Mouse (Mus musculus) CH12.LX (cell line): ENCODE data around the gene Oaz1.

Source experiments
- CHD1 ChIP-seq: IDR thresholded peaks from 2 replicates; pipeline ENCODE4 v1.6.1; 2012; ENCODE audit warnings: low read depth, low read length, improper control_type of control experiment, inconsistent platforms
- CTCF ChIP-seq, 2 experiments: IDR thresholded peaks in 1 of 2; conservative IDR thresholded peaks in 1 of 2; 2 replicates each; pipeline ENCODE4 v1.5.1; 2011 to 2012; ENCODE audit warnings: low read depth in 2 of 2, low read length in 2 of 2, improper control_type of control experiment in 1 of 2, inconsistent platforms in 1 of 2, mild to moderate bottlenecking in 1 of 2, moderate library complexity in 1 of 2
- ETS1 ChIP-seq: conservative IDR thresholded peaks from 2 replicates; pipeline ENCODE4 v1.6.1; 2012; ENCODE audit warnings: low read depth, mild to moderate bottlenecking, inconsistent platforms, low read length, improper control_type of control experiment, moderate library complexity
- MEF2A ChIP-seq: IDR thresholded peaks from 2 replicates; pipeline ENCODE4 v1.6.1; 2014; ENCODE audit warnings: low read depth, mild to moderate bottlenecking, inconsistent platforms, low read length, improper control_type of control experiment, borderline replicate concordance
- POLR2A ChIP-seq: IDR thresholded peaks from 2 replicates; pipeline ENCODE4 v1.6.1; 2011; ENCODE audit warnings: low read depth, mild to moderate bottlenecking, improper control_type of control experiment, low read length
- POLR2AphosphoS2 ChIP-seq: IDR thresholded peaks from 2 replicates; pipeline ENCODE4 v1.6.1; 2011; ENCODE audit warnings: low read depth, low read length, improper control_type of control experiment
- USF1 ChIP-seq: IDR thresholded peaks from 2 replicates; pipeline ENCODE4 v1.6.1; 2014; ENCODE audit warnings: low read depth, mild to moderate bottlenecking, inconsistent platforms, low read length, improper control_type of control experiment
- ZC3H11A ChIP-seq: IDR thresholded peaks from 2 replicates; pipeline ENCODE4 v1.6.1; 2012; ENCODE audit warnings: low read depth, mild to moderate bottlenecking, inconsistent platforms, low read length, improper control_type of control experiment

- TF ChIP-seq USF1 (no peak), POLR2A (no peak), CTCF (conservative IDR thresholded peaks at IDR 0.05 in 1 of 2, IDR thresholded peaks at IDR 0.05 in 1 of 2; ENCODE audit: low read depth in 2 of 2, low read length in 2 of 2) (no peak), CHD1 (no peak), ZC3H11A (no peak), ETS1 (no peak), MEF2A (no peak), POLR2AphosphoS2 (no peak)
Observed at GRCm38 (mm10) chr10:80848571-80848970, 22.1 kb downstream of the Oaz1 start.
